Mouse (Mus musculus): Measurements from ENCODE around the gene Synpr.

Synpr gene

DNA sequence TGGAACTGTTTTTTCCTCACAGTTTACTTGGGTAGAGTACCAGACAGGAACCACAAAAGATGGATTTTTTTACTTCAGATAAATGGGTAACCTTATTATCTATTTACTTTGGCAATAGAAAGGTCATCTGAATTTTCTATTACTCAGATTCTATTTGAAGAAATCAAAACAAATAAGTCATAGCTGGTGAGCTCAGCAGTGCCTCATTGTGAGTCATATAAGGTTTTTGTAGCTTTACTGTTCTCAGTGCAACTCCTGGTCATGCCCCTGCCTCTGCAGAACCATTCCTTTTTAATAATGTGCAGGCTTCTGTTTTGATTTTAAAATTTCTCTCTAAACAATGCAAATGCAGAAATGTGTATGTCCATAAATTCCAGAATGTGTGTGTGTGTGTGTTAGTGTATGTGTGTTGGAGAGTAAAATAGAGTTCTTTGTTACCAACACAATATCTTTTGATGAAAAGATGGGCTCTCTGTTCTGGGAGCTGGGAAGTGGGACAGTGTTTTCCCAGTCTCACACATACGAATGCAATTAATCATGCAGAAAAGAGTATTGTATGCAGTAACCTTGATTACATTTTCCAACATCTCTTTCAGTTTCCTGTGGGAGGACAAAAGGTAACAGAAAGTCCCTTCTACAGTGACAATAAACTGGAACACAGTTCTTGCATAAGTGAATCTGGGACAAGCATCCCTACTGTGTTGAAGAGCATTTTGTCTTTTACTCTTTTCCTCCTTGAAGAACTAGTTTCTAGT, 269.2 kb downstream of the Synpr start:
- DNase-seq (ENCODE audit: low spot score): no peak

DNA sequence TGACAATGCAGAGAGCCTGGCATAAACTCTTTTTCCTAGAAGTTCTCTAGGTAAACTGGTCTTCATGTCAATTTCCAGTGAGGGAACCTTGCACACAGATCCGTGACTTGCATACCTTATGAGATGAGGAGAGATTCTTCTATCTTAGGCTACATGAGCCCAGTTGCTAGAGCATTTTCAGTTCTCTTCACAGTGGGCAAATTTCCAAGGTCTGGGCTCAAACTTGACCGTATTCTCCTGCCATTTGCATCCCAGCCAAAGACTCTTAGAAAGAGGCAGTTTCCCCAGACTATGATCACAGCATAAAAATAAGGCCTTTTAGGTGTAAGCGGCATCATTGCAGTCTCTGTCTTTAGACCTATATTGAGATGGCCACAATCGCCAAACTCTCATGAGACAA, 270.1 kb downstream of the Synpr start:
- no peak for DNase-seq (ENCODE audit: low spot score)

DNA sequence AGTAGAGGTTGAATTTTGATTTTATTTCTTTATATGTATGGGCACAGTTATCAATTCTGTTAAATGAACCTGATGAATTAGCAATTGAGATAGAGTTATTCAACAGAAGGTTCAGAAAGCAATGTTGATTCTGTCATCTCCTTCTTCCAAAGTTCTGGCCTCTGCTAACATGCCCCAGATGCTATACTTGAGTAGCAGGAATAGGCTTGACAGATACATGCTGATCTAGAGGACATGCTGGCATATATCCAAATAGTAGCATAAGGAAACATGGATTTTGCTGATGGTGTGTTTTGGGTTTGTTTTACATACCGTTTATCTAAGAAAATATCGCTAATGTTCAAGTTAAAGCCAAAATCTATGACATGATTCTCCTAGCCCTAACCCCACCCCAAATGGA, 273.5 kb downstream of the Synpr start:
- DNase-seq (ENCODE audit: low spot score): no peak

DNA sequence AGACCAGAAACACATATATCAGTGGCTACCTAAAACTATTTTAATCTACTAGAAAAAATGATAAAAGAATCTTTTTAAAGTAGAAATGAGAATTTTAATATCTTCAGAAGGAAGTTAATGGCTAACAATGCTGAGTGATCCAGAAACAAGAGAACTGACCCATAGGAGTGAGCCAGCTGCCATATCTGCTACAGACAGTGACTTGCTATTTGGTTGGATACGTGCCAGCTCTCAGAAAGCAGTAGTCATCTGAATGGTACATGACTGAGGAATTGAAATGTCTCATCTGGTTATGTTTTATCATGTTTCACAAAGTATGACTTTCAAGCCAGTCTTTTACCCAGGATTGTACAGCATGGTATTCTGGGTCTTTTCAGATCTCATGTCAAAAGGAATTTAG, 282.7 kb downstream of the Synpr start:
- DNase-seq (ENCODE audit: low spot score): no peak

DNA sequence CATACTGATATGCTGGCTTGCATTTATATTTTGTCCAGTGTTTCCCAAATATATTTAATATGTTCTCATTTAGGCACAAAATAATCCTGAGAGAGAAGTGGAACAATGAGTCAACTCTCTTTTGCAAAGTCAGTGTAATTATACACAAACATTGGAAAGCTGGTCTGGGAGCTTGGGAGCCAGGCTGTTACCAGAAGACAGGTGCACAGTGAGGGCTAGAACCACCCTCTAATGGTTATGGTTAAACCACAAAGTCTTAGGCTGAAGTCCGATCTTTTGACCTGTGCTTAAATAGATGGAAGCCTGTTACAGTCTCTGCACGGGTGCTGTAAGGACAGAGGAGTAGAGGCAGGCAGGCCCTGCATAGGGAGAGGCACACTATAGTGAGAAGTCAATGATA, 283.4 kb downstream of the Synpr start:
- DNase-seq (ENCODE audit: low spot score): no peak

DNA sequence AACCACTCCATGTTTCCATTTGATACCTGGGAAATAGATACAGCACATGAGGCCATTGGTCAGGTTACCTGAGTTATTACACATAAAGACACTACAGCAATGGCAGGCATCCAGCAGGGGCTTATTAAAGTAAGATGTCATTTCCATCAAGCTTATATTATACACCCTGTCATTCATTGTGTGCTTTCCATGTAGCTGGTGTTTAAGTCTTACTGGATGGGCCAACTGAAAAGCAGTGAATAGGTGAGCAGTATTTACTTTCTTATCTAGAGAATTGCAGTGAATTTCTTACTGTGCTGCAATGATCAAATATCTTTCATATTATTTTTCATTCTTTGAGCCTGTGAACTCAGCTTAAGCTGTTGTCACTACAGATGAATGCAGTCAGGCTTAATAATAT, 287.4 kb downstream of the Synpr start:
- no peak for DNase-seq (ENCODE audit: low spot score)

DNA sequence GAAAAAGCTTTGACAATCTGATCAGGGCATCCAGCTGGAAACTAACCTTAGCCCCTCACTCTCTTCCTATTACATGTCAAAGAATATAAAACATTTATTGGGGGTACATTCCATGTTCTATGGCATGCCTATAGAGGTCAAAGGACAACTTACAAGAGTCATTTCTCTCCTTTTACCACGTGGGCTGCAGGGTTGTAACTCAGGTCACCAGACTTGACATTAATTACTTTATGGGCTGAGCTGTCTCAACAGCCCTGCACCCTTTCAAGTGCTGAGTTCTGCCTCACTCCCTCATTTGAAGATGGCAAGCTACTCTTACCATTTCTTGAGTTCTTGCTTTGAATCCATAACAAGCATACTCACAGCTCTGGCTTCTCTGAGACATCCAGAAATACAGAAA, 287.9 kb downstream of the Synpr start:
- no peak for DNase-seq (ENCODE audit: low spot score)

DNA sequence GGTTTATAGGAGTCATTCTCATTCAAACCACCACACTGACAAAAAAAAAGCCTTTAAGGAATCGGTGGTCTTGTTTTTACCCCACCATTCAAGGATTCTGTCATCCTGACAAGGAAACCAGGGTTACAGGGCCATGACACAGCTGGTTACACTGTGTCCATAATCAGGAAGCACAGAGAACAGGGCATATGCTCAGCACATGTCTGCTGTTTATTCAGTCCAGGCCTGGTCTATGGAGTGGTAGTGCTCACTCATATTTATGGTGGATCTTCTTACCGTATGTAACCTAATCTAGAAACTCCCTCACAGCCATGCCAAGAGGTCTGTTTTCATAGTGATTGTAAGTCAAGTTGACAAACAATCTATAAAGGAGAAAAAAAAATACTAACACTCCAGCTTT, 293.5 kb downstream of the Synpr start:
- DNase-seq (ENCODE audit: low spot score): no peak

DNA sequence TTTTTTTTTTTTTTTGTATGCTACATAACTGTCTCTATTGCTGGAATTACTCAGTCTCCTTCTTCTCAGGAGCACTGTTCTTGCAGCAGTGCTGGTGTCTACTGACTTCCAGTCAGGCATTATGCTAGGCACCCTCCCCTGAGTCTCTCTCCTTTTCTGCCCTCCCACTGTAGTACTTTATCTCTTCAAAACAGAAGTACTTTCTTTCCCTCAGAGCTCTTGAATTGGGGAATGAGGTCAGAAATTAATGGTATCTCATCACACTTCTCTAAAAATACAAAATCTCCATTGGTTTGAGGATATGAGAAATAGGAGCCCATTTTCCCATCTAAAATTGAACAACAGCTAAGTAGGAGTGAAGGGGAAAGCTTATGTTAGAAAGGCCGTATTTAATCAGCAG, 294.2 kb downstream of the Synpr start:
- no peak for DNase-seq (ENCODE audit: low spot score)

DNA sequence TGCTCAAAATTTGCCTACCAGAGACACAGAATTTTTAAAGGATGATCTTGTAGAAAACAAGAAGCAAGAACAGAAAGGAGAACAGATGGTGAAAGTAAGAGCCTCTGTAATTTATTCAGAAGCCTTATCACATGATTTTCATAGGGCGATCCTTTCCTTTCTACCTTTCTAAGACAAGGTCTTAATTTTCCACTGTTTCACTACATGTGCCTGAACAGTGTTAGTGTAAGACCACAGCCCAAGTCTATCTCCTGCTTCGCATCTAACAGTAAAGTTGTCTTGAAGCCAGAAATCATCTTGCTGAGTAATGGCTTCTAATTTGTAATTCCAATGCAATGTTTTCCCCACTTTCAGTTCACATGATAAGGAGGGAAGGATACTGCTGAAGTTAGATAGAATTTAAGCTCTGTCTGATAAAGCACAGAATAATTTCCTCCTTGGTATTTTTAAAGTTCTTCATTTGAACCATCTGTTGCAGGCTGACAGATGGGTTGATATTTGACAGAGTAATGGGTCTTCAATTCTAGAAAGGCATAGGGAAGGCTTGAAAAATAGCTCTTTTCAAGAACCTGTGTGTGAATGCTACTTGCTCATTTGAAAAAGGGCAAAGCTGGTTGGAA, 308.9 kb downstream of the Synpr start:
- no peak for DNase-seq (ENCODE audit: low spot score)

DNA sequence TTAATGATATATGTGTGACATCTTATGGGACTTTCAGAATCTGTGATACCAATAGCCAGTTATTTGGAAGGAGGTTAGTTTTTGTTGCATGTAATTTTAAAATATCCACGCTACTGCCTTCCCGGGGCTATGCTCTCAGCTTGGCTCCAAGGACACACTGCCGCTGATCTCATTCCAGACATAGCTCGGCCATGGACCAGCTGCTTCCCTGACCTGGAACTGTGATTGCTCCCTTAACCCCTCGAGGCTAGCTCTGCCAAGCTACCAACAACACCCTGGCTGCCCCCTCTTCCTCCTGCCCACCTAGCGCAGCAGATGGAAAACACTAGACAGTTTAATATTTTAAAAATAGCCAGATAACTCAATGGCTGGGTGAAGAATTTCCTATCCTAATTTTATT, 311.7 kb downstream of the Synpr start:
- no peak for DNase-seq (ENCODE audit: low spot score)

DNA sequence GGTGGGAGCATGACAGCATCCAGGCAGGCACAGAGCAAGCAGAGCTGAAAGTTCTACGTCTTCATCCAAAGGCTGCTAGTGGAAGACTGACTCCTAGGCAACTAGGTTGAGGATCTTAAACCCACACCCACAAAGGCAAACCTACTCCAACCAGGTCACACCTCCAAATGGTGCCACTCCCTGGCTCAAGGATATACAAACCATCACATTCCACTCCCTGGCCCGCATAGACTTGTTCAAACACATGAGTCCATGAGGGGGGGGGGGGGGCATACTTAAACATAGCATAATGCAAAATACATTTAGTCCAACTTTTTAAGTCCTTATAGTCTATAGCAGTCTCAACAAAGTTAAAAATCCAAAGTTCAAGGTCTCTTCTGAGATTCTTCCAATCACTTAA, 312.6 kb downstream of the Synpr start:
- no peak for DNase-seq (ENCODE audit: low spot score)

DNA sequence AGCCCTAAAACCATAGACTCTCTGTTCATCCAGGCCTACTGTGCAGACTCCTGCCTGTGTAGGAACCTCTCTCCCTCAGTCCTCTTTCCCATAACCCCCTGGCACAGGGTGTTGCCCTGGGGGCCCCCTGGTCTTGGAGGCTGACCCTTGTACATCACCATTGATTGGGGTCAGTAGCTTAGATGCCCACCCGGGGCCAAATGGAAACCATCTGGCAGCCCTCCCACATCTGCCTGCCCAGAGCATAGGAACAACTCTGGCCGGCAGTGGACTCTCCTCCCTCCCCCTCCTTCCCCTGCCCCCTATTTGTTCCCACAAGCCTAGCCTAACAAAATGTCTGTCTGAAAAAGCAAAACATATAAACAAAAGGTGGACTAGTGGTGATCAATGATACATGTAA, 336.0 kb downstream of the Synpr start:
- DNase-seq (ENCODE audit: low spot score): no peak

DNA sequence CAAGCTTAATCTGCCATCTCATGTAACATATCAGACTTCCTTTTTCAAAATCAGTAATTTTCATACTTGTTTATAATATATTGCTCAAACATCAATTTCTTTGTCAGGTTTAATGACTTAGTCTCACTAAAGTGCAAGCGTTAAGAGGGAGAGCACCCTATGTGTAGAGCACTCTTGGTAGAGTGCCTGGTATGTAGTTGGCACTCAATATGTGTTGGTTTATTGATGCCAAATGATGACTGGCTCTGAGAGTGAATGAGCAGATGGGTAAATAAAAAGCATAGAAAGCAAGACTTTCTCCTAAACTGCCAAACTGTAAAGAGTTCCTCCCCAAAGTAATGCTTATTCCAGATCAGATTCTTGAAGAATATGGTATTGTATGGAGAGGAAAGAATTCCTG, 365.3 kb downstream of the Synpr start:
- DNase-seq (ENCODE audit: low spot score): no peak

DNA sequence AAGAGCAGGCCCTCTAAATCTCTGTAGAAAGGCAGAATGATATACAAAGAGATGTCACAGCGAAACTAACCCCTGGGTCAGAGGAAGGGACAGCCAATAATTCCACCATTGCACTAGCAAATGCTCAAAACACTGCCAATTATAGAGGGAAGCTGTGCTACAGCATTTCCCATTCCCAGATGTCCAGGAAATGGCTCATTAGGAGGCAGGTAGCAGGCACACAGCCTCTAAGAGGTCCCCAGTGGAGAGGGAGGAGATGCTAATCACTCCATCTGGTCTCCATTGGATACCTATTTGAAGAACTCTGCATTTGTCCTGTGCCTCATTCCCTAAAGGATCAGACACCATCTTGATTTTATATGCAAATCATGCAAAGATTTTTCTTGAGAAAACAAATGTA, 366.5 kb downstream of the Synpr start:
- no peak for DNase-seq (ENCODE audit: low spot score)

DNA sequence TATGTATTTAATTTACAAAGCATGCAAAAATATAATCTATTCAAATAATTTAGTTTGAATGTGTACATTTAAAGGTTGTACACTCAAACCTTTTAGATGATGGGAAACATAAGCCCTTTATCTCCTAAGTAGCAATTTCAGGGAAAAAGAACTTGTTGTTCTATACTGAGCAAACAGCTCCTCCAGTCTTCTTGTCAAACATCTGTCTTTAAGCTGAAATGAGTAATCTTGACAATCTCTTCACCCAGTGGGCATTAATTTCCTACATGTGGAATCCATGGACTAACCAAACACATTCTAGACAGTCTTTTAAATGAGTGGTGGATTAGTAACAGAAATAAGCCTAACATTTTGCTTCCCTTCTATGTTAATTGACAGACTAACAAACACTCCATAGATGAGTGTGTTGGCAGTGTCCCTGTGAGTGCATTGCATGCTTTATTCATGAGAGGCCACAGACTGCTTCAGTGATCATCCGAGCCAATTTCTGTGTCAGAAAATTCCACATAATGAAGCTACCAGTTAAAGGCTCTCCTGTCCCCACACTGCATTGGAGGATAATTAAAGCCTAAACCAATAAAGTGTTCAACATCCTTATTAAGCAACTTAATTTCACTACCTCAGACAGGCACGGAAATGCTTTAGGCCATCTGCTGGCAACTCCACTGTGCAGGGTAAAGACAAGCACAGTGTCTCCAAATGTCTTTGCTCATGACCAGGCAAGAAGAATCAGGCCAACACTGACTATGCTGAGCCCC, 367.1 kb downstream of the Synpr start:
- no peak for DNase-seq (ENCODE audit: low spot score)

Measured in ovary, postnatal 10 days (tissue).